Mouse (Mus musculus) heart, postnatal 25 days (tissue): ENCODE data around the gene Zfp420. TPM values are rescaled to one million over a fixed set of nuclear protein-coding genes. Genes with fewer than 3 reads are reported as not detected.
A peak's percentile ranks its signal among the peaks of the same experiment; 100 is the strongest.

Source experiments
- DNase-seq: peaks from one replicate; pipeline ENCODE4 v3.0.0; 2022; ENCODE audit warnings: low spot score
- intact Hi-C: fragments of 180-260 bp; cut with DNase I; formaldehyde crosslinking; loops from one replicate; pipeline ENCODE4 v1.15.1; 2025
- microRNA-seq: library from miRNA; unstranded; fragments of <30 nt; microRNA quantifications from one replicate; pipeline ENCODE4 v1.2.0, GENCODE M21; 2022
- total RNA-seq, 2 experiments: library from RNA; stranded (reverse); gene quantifications; 2 replicates each; pipeline ENCODE4 v1.2.3; 2021

The Zfp420 gene
- total RNA-seq, 2 experiments from 2014 or later = 3.0 to 3.5 TPM

GRCm38 (mm10) chr7:29890501-29890900 is 30.7 kb downstream of the Zfp420 start:
- DNase-seq = no peak
- intact Hi-C loops = no loop called here

- DNase-seq = no peak
- intact Hi-C loops = no loop called here
Observed at GRCm38 (mm10) chr7:29892756-29893155, 33.0 kb downstream of the Zfp420 start.

GRCm38 (mm10) chr7:29898351-29898750 is 38.6 kb downstream of the Zfp420 start:
- DNase-seq = no peak
- intact Hi-C loops = no loop called here

- intact Hi-C loops = loop anchor here (5.0 kb wide), 1 partner anchor 42 kb away; no protein-coding TSS in a partner anchor
- DNase-seq = no peak
Observed at GRCm38 (mm10) chr7:29904101-29904500, 44.3 kb downstream of the Zfp420 start.

- DNase-seq = peak; percentile 38
Observed at GRCm38 (mm10) chr7:29905966-29906681, 46.3 kb downstream of the Zfp420 start, which contains the start of gene Zfp27. Zfp27 (minus strand) TSS chr7:29906572.

GRCm38 (mm10) chr7:29906682-29907058 is 46.9 kb downstream of the Zfp420 start:
- no peak for DNase-seq

More at GRCm38 (mm10) chr7:29905966-29906681, 46.3 kb downstream of the Zfp420 start, which contains the start of gene Zfp27:
- intact Hi-C loops = loop anchor here (5.0 kb wide), 2 partner anchors 89 to 146 kb away; partner anchors contain the start of genes Zfp14 and Zfp790

GRCm38 (mm10) chr7:29907206-29907605 is 47.4 kb downstream of the Zfp420 start:
- DNase-seq = no peak

More at GRCm38 (mm10) chr7:29906682-29907058, 46.9 kb downstream of the Zfp420 start:
- intact Hi-C loops = loop anchor here (5.0 kb wide), 2 partner anchors 89 to 146 kb away; partner anchors contain the start of genes Zfp14 and Zfp790

GRCm38 (mm10) chr7:29908130-29908950 is 48.6 kb downstream of the Zfp420 start, which contains the start of gene Zfp383:
Zfp383 (plus strand) TSS chr7:29908223.
- intact Hi-C loops = loop anchor here (2.0 to 5.0 kb wide), 3 partner anchors 74 to 144 kb away; partner anchors contain the start of genes Zfp14, Zfp568 and Zfp790
- peak; percentile 66 for DNase-seq

More at GRCm38 (mm10) chr7:29907206-29907605, 47.4 kb downstream of the Zfp420 start:
- intact Hi-C loops = loop anchor here (5.0 kb wide), 2 partner anchors 90 to 145 kb away; partner anchors contain the start of genes Zfp14 and Zfp790

GRCm38 (mm10) chr7:29910252-29910651 is 50.5 kb downstream of the Zfp420 start:
- DNase-seq = no peak
- intact Hi-C loops = loop anchor here (2.0 to 5.0 kb wide), 2 partner anchors 45 to 143 kb away; partner anchors contain the start of genes Zfp74 and Zfp84

- intact Hi-C loops = loop anchor here (5.0 kb wide), 1 partner anchor 145 kb away; the partner anchor contains the start of gene Zfp84
- no peak for DNase-seq
Observed at GRCm38 (mm10) chr7:29912172-29912571, 52.4 kb downstream of the Zfp420 start.

GRCm38 (mm10) chr7:29917371-29918061 is 57.7 kb downstream of the Zfp420 start:
- intact Hi-C loops = no loop called here
- DNase-seq = no peak

- intact Hi-C loops = no loop called here
- no peak for DNase-seq
Observed at GRCm38 (mm10) chr7:29918062-29918453, 58.3 kb downstream of the Zfp420 start.

GRCm38 (mm10) chr7:29921439-29922093 is 61.8 kb downstream of the Zfp420 start:
- intact Hi-C loops = no loop called here
- no peak for DNase-seq

GRCm38 (mm10) chr7:29922780-29923179 is 63.0 kb downstream of the Zfp420 start:
- intact Hi-C loops = no loop called here
- no peak for DNase-seq

Small RNA genes within 50 kb of the gene (microRNA-seq; reads per million reads assigned to microRNA genes)
- gene Mir7668 = 2.8 reads per million, percentile 3 among the genes with 10 or more reads in this experiment

Other genes starting within 250 kb of the Zfp420 start
- gene Catsperg2, start 132.9 kb upstream of the Zfp420 start, total RNA-seq = not detected
- gene Zfp84, start 91.4 kb upstream of the Zfp420 start, total RNA-seq = 10 to 100 TPM; 10.2 to 12.4 TPM
- 1 to 10 TPM; 5.2 to 6.1 TPM for gene Zfp30, start 76.0 kb upstream of the Zfp420 start, total RNA-seq
- 10 to 100 TPM; 12.4 to 12.7 TPM for gene Zfp790, start 43.9 kb upstream of the Zfp420 start, total RNA-seq
- gene Zfp940, start 6.3 kb upstream of the Zfp420 start, total RNA-seq = 1 to 10 TPM in 1 of 2 experiments, under 1 TPM in 1; 0.16 to 1.1 TPM
- gene Zfp27, start 46.6 kb downstream of the Zfp420 start, total RNA-seq = 1 to 10 TPM; 7.0 to 8.7 TPM
- 1 to 10 TPM; 6.2 to 8.2 TPM for gene Zfp383, start 48.2 kb downstream of the Zfp420 start, total RNA-seq
- 1 to 10 TPM; 6.6 to 7.8 TPM for gene Zfp74, start 94.1 kb downstream of the Zfp420 start, total RNA-seq
- gene Zfp568, start 124.0 kb downstream of the Zfp420 start, total RNA-seq = 10 to 100 TPM; 24.5 to 28.1 TPM
- 1 to 10 TPM; 2.2 to 2.8 TPM for gene Zfp14, start 191.4 kb downstream of the Zfp420 start, total RNA-seq
- 1 to 10 TPM; 1.9 to 2.0 TPM for gene Zfp82, start 212.9 kb downstream of the Zfp420 start, total RNA-seq
- not detected for gene Gm26920, start 230.4 kb downstream of the Zfp420 start, total RNA-seq
- 1 to 10 TPM; 2.2 TPM for gene Zfp566, start 230.5 kb downstream of the Zfp420 start, total RNA-seq
- gene Zfp260, start 234.8 kb downstream of the Zfp420 start, total RNA-seq = 10 to 100 TPM; 30.7 to 37.3 TPM